ENCODE assay signal across 9 mouse cellular contexts in the genomic region with DNA sequence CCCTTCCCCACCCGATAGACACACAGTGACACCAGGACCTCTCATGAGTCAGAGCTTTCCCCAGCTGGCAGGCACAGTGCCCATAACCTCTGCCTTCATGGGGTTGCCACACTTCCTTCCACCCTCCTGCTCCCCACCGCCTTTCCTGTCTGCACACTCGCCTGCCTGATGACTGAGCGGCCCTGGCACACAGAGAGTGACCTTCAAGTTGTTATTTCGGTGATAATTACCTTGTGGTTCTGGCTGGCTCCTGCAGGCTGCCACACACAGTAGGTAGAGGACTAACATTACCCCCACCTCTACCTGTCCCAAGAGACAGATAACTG. TPM values are rescaled to one million over a fixed set of nuclear protein-coding genes. Genes with fewer than 3 reads are reported as not detected.
DNase-seq lines count a peak whose midpoint lies in the region; ATAC-seq and TF ChIP-seq lines count a peak whose summit lies in the region.
"Had no signal": no experiment of that assay in that cellular context is flagged by ENCODE, and none has a peak within 500 bp of the region (broad histone marks: within the 10 kb centered on the region; RNA-seq: fewer than 3 reads in every experiment).

No protein-coding gene starts in this region.

- no peaks in the 10 kb centered on the region for H3K27me3 ChIP-seq in midbrain, embryonic 14.5 days (ENCODE audit: control insufficient read depth, insufficient read depth, low read length)
- H3K27me3 ChIP-seq in midbrain, postnatal 0 days (ENCODE audit: insufficient read depth, low read length) = no peaks in the 10 kb centered on the region
- H3K27me3 ChIP-seq: limb, embryonic 15.5 days had no signal

- no peaks in the 10 kb centered on the region for H3K4me1 ChIP-seq in midbrain, embryonic 14.5 days (ENCODE audit: control insufficient read depth, insufficient read depth, low read length)
- H3K4me1 ChIP-seq in midbrain, postnatal 0 days (ENCODE audit: insufficient read depth, low read length) = no peaks in the 10 kb centered on the region
- H3K4me1 ChIP-seq: limb, embryonic 15.5 days had no signal

- no peak overlapping the region for H3K27ac ChIP-seq in midbrain, embryonic 14.5 days (replicated peaks; ENCODE audit: low read depth, low read length)
- no peak overlapping the region for H3K27ac ChIP-seq in midbrain, postnatal 0 days (ENCODE audit: low read depth, low read length)
- H3K27ac ChIP-seq: limb, embryonic 15.5 days had no signal

- TF ChIP-seq CTCF in midbrain, postnatal 0 days (IDR thresholded peaks at IDR 0.05) = no peak

- no peak overlapping the region for H3K9ac ChIP-seq in midbrain, embryonic 14.5 days (replicated peaks; ENCODE audit: low read length)
- no peak overlapping the region for H3K9ac ChIP-seq in midbrain, postnatal 0 days (replicated peaks; ENCODE audit: low read length, poor library complexity, severe bottlenecking)
- H3K9ac ChIP-seq: limb, embryonic 15.5 days had no signal

- no peaks in the 10 kb centered on the region for H3K36me3 ChIP-seq in midbrain, embryonic 14.5 days (ENCODE audit: control insufficient read depth, insufficient read depth, low read length)
- no peaks in the 10 kb centered on the region for H3K36me3 ChIP-seq in midbrain, postnatal 0 days (ENCODE audit: insufficient read depth, low read length)
- H3K36me3 ChIP-seq: limb, embryonic 15.5 days had no signal

- intact Hi-C loops in gastrocnemius, postnatal 36 days (cut with DNase I) = no loop called here

- H3K9me3 ChIP-seq in midbrain, embryonic 14.5 days (ENCODE audit: control insufficient read depth, low read length) = no peaks in the 10 kb centered on the region
- H3K9me3 ChIP-seq in midbrain, postnatal 0 days (ENCODE audit: low read length) = no peaks in the 10 kb centered on the region
- H3K9me3 ChIP-seq: limb, embryonic 15.5 days had no signal

- no peak for ATAC-seq in midbrain, embryonic 14.5 days (ENCODE audit: low FRiP score, low TSS enrichment)
- no peak for ATAC-seq in midbrain, postnatal 0 days (ENCODE audit: low FRiP score)

- H3K4me3 ChIP-seq in midbrain, embryonic 14.5 days (replicated peaks; ENCODE audit: low read depth, low read length) = no peak overlapping the region
- no peak overlapping the region for H3K4me3 ChIP-seq in midbrain, postnatal 0 days (ENCODE audit: low read depth, low read length)
- H3K4me3 ChIP-seq: limb, embryonic 15.5 days had no signal

- H3K4me2 ChIP-seq in midbrain, embryonic 14.5 days (ENCODE audit: low read length) = no peak overlapping the region
- H3K4me2 ChIP-seq in midbrain, postnatal 0 days (ENCODE audit: low read depth, low read length, poor library complexity, severe bottlenecking) = no peak overlapping the region
- H3K4me2 ChIP-seq: limb, embryonic 15.5 days had no signal

- WGBS in midbrain, embryonic 14.5 days = 80% methylated on average over 5 of the region's 5 CpGs
- WGBS in midbrain, postnatal 0 days = 78% methylated on average over 5 of the region's 5 CpGs

- DNase-seq in A20 (ENCODE audit: low read depth, low spot score) = peak; percentile 86
- peak; percentile 58 for DNase-seq in T-cell, adult 2 months (ENCODE audit: low spot score)
- peak; percentile 53 to 63 for DNase-seq in gastrocnemius, postnatal 36 days
- DNase-seq in kidney, postnatal 4 days = peak; percentile 31 to 54
- peak; percentile 75 to 87 for DNase-seq in monocyte, adult 2 months (ENCODE audit: low read depth in 1 of 2, low spot score in 2 of 2)
- DNase-seq in thymus, postnatal 36 days = peak; percentile 56 to 72
- DNase-seq in midbrain, embryonic 14.5 days = no peak
- DNase-seq in midbrain, postnatal 0 days (ENCODE audit: low spot score) = no peak

RNA-seq across cellular contexts. Expression of a gene that starts 21.2 kb away (rescaled TPM):
- total RNA-seq in gastrocnemius, postnatal 36 days (2021) = 10 to 100 TPM; 73.0 to 80.6 TPM
- 31.9 and 33.5 TPM in 2 replicates for polyA plus RNA-seq in midbrain, embryonic 14.5 days (2014; fragmentation: Nextera tagmentation; extraction: Ambion mirVana)
- 39.0 and 42.5 TPM in 2 replicates for total RNA-seq in midbrain, postnatal 0 days (2014; rRNA removed)
- polyA plus RNA-seq in midbrain, postnatal 0 days (2015; fragmentation: Nextera tagmentation; extraction: Ambion mirVana) = 25.3 and 26.6 TPM in 2 replicates

Comparison
In these comparisons a context has a peak if more than half of its experiments do, and no peak if none do; other contexts are left out.
1. DNase-seq: peak in A20 (single experiment), T-cell, adult 2 months (single experiment), gastrocnemius, postnatal 36 days (2 of 2), kidney, postnatal 4 days (2 of 2), monocyte, adult 2 months (2 of 2) and thymus, postnatal 36 days (2 of 2); none in midbrain, embryonic 14.5 days (single experiment) and midbrain, postnatal 0 days (single experiment).